Mouse (Mus musculus) layer of hippocampus, adult 18-20 months (tissue): ENCODE measurements around the gene D430042O09Rik. TPM values are rescaled to one million over a fixed set of nuclear protein-coding genes. Genes with fewer than 3 reads are reported as not detected.

Source experiments
- DNase-seq, 2 experiments: peaks; one replicate each; pipeline ENCODE4 v3.0.0; 2022; ENCODE audit warnings: low spot score in 2 of 2
- total RNA-seq, 2 experiments: library from RNA; stranded (reverse); gene quantifications; 2 replicates each; pipeline ENCODE4 v1.2.3; 2021

D430042O09Rik gene
- total RNA-seq, 2 experiments from 2014 or later = 28.4 to 29.5 TPM

GRCm38 (mm10) chr7:125871404-125872201 is 163.9 kb downstream of the D430042O09Rik start:
- no peak for DNase-seq

- DNase-seq = no peak
Observed at GRCm38 (mm10) chr7:125872202-125872580, 164.5 kb downstream of the D430042O09Rik start.

DNA sequence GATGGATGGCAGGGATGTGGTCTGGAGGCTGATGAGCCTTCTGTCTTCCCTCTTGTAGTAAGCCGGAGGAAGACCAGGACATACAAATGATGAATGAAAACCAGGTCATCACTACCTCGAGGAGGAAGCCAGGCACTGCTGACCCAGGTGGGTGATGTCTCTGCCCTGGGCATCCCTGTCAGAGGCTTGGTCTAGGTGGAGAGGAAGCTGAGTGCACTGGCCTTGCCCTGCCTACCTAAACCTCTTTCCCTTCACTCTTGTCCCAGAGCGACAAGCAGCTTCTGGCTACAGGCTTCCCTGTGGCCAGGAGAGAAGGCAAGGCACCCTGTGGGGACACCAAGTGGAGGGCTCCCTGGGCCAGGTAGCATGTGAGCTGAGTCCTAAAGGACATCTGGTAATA is 165.2 kb downstream of the D430042O09Rik start:
- no peak for DNase-seq

GRCm38 (mm10) chr7:125873971-125874495 is 166.3 kb downstream of the D430042O09Rik start:
- peak in 1 of 2 experiments; percentile 43 for DNase-seq

DNA sequence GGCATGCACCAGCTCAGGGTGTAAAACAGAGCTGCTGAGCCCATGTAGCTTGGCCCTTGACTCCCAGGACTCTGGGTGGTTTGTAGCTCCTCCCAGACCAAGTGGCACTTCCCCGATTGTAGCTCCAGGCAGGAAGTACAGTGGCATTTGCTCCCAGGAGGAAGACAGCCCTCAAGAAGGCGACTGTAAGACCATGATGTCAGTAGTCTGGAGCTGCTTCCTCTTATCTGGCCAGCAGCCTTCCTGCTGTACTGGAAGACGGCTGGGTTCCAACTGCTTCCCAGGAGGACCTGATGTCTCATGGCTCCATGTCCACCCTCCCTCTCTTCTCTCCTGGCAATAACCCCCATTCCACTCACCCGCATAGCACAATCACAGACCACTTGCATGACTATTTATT is 170.4 kb downstream of the D430042O09Rik start:
- DNase-seq = no peak

- DNase-seq = no peak
Observed at GRCm38 (mm10) chr7:125883232-125883631, 175.5 kb downstream of the D430042O09Rik start.

- no peak for DNase-seq
Observed at GRCm38 (mm10) chr7:125886116-125886680, 178.5 kb downstream of the D430042O09Rik start.

GRCm38 (mm10) chr7:125887124-125887523 is 179.4 kb downstream of the D430042O09Rik start:
- no peak for DNase-seq

GRCm38 (mm10) chr7:125887761-125888160 is 180.1 kb downstream of the D430042O09Rik start:
- no peak for DNase-seq

GRCm38 (mm10) chr7:125888373-125888772 is 180.7 kb downstream of the D430042O09Rik start:
- DNase-seq = peak; percentile 82 to 91

- DNase-seq = no peak
Observed at GRCm38 (mm10) chr7:125893621-125894020, 185.9 kb downstream of the D430042O09Rik start.

DNA sequence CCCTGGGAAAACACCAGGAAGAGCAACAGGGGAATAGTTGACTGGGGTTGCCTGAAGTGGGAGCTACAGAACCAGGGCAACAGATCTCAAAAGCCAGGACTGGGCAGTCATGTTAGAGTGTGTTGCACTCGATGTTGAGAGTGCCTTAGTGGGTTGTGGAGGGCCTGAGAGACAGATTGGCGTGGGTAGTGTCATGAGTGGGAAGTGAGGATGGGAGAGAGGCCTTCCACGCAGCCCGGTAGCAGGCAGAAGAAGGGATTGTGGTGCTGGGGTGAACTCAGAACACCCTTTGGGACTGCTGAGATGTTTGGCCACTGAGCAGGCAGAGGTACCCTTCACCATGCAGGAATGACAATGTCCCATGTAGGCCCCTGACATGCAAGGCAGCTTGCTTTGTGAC is 189.4 kb downstream of the D430042O09Rik start:
- no peak for DNase-seq

DNA sequence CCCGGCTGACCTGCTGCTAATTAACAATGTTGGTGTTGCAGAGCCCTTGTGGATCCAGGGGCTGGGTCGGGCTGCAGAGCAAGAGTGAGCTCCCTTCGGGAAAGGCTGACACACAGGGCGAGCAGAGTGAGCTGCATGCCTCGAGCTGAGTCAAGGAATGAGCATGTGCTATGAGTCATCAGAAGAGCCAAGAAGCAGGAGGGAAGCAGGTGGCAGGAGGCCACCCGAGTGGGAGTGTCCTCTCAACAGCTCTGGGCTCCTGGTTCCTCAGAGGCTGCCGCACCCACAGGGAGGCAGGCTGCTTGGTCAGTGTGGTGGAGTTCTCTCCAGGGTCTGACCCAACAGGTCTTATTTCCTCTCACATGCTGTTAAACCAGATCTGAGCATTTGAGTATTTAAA is 191.3 kb downstream of the D430042O09Rik start:
- peak; percentile 56 to 76 for DNase-seq

GRCm38 (mm10) chr7:125899916-125900315 is 192.2 kb downstream of the D430042O09Rik start:
- DNase-seq = no peak

DNA sequence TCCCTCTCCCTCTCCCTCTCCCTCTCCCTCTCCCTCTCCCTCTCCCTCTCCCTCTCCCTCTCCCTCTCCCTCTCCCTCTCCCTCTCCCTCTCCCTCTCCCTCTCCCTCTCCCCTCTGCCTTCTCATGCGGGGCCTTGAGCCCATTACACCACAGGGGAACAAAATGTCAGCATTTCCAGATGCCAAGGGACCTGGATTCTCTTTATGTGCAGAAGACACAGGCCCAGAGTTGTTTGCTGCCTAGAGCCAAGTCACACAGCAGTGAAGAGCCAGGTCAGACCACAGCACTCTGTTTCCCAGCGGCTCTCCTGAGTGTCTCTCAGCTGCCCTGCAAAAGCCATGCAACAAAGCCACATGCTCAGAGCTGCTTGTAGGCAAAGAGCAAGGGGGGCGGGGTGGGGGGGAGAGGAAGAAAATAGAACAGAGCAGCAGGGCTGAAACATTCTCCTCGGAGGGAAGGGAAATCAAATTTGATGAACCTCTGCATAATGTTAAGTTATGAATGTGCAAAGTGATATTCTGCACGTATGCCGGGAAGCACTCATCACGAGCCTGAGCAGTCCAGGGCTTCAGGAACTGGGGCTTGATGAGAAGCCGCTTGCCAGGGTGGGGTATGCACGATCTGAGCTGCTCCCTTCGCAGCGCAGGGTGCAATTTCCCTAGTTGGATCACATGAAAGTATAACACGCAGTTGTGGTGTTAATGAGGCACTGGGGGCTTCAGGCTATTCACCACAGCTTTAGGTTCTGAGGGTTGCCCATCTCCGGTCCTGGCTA is 192.9 kb downstream of the D430042O09Rik start:
- DNase-seq = no peak

GRCm38 (mm10) chr7:125920801-125921200 is 213.1 kb downstream of the D430042O09Rik start:
- DNase-seq = no peak

- no peak for DNase-seq
Observed at GRCm38 (mm10) chr7:125924044-125924443, 216.4 kb downstream of the D430042O09Rik start.

Other genes with a start within 250 kb of the D430042O09Rik start
- 10 to 100 TPM; 14.2 to 15.9 TPM for gene Nsmce1, start 216.3 kb upstream of the D430042O09Rik start, total RNA-seq
- 1 to 10 TPM; 4.0 to 4.7 TPM for gene Il4ra, start 155.8 kb upstream of the D430042O09Rik start, total RNA-seq
- gene Il21r, start 104.5 kb upstream of the D430042O09Rik start, total RNA-seq = 1 to 10 TPM; 1.1 to 1.3 TPM
- gene Gtf3c1, start 108 bp upstream of the D430042O09Rik start, total RNA-seq = 100 to 1,000 TPM; 102 to 107 TPM